Mouse (Mus musculus): Measurements from ENCODE around the gene 1500009C09Rik.

GRCm38 (mm10) chr15:82308416-82308815 lies 56.2 kb downstream of the 1500009C09Rik start:
- TF ChIP-seq MAFK (IDR thresholded peaks at IDR 0.05; ENCODE audit: insufficient replicate concordance, low read length) (no peak), CTCF (conservative IDR thresholded peaks at IDR 0.05 in 1 of 2, IDR thresholded peaks at IDR 0.05 in 1 of 2; ENCODE audit: low read depth in 2 of 2, low read length in 2 of 2) (no peak), KAT2A (IDR thresholded peaks at IDR 0.05; ENCODE audit: insufficient replicate concordance, low read length) (no peak), USF2 (conservative IDR thresholded peaks at IDR 0.05; ENCODE audit: low read depth, low read length) (no peak), POLR2A (IDR thresholded peaks at IDR 0.05; ENCODE audit: low read depth, low read length) (no peak), ETS1 (conservative IDR thresholded peaks at IDR 0.05; ENCODE audit: low read depth, low read length) (no peak), ZNF384 (IDR thresholded peaks at IDR 0.05; ENCODE audit: low read depth, low read length) (no peak), ZKSCAN1 (IDR thresholded peaks at IDR 0.05; ENCODE audit: borderline replicate concordance, low read depth, low read length) (no peak)
